Mouse (Mus musculus) left cerebral cortex, adult 18-20 months (tissue): Measurements from ENCODE around the gene Klrc3. TPM values are rescaled to one million over a fixed set of nuclear protein-coding genes. Genes with fewer than 3 reads are reported as not detected.
"Not testable (repeated sequence)": the region's sequence is repeated elsewhere in the genome, so short reads cannot be mapped to it uniquely, and the experiment has no call there.

Source experiments
- DNase-seq, 2 experiments: peaks; one replicate each; pipeline ENCODE4 v3.0.0; 2021 to 2022; ENCODE audit warnings: low spot score in 2 of 2, mixed read lengths in 1 of 2
- long read RNA-seq, 2 experiments: library from polyadenylated mRNA; stranded (forward); transcript quantifications; one replicate each; pipeline ENCODE4 v2.0.0; 2021
- microRNA-seq, 2 experiments: library from miRNA; unstranded; fragments of <30 nt; microRNA quantifications; one replicate each; pipeline ENCODE4 v1.2.0; 2021
- total RNA-seq, 2 experiments: library from RNA; stranded (reverse); gene quantifications; 2 replicates each; pipeline ENCODE4 v1.2.3; 2021

The Klrc3 gene
- total RNA-seq, result not detected
- long read RNA-seq, experiment 1, result 0 reads
- long read RNA-seq, experiment 2, result 0 reads

DNA sequence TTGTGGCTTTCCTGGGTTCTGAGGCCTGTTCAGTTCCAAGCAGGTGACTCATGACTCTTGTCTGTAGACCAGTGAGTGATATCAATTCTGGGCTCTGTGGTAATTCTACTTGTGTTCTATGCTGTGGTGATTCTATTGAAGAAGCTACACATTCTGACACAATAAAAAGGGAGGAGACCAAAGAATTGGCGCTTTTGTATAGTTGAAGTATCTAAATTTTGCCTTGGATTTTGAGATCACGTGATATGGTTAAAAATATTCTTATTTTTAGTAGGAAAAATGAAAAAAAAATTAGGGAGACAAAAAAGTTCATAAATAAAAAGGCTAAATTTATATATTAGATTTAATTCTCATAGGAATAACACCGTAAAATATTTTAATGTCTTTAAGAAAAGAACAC, at the start of gene Klrc3:
Gene Klrc3, minus strand, starts transcription at position 101 of the 400 bp plus-strand sequence.
- DNase-seq, result not testable (repeated sequence)

GRCm38 (mm10) chr6:129691436-129691835, 48.3 kb upstream of the Klrc3 start:
- not testable (repeated sequence) for DNase-seq

- DNase-seq, result no peak
Measured at GRCm38 (mm10) chr6:129680379-129680778, 37.2 kb upstream of the Klrc3 start.

DNA sequence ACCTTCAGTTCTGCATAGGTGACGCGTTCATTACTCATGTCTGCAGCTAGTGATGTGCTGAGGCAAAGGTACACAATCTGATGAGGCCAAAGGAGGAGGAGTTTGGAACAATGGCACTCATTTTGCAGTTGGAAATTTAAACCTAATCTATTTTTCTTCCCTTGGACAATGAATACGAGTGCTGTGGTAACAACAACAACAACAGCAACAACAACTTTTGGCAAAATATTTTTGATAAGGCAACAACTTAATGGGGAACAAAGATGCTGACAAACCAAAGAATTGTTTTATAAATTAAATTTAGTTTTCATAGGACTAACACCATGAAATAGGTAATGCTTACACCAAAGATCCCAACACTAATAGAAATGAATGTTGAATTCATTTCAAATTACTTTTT, 35.7 kb upstream of the Klrc3 start, which contains the start of gene Klrc1:
Gene Klrc1, minus strand, starts transcription at position 101 of the 400 bp plus-strand sequence.
- no peak for DNase-seq

DNA sequence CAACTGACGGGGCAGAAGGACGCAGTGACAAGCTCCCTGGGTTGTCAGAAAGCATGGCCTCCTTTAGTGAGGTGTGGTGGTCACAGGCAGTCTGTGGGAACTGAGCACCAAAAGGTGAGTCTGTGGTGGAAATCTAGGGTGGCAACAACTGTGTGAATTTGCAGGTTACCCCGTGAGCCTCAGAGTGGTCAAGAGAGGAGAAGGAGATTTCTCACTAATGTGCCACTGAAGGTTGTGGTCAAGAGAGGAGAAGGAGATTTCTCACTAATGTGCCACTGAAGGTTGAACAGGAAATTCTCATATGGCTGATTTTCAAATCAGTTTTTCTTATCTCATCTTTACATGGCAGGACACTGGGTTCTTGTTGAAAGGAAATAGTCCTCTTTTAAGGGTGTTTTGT, 18.2 kb upstream of the Klrc3 start:
- DNase-seq, result not testable (repeated sequence)

DNA sequence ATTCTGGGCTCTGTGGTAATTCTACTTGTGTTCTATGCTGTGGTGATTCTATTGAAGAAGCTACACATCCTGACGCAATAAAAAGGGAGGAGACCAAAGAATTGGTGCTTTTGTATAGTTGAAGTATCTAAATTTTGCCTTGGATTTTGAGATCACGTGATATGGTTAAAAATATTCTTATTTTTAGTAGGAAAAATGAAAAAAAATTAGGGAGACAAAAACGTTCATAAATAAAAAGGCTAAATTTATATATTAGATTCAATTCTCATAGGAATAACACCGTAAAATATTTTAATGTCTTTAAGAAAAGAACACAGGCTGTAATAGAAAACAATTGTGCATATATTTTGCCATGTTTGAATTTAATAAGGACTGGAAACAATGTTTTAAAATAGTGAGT, 17.5 kb upstream of the Klrc3 start, which contains the start of gene Klrc2:
Gene Klrc2, minus strand, starts transcription at position 101 of the 400 bp plus-strand sequence.
- DNase-seq, result not testable (repeated sequence)

DNA sequence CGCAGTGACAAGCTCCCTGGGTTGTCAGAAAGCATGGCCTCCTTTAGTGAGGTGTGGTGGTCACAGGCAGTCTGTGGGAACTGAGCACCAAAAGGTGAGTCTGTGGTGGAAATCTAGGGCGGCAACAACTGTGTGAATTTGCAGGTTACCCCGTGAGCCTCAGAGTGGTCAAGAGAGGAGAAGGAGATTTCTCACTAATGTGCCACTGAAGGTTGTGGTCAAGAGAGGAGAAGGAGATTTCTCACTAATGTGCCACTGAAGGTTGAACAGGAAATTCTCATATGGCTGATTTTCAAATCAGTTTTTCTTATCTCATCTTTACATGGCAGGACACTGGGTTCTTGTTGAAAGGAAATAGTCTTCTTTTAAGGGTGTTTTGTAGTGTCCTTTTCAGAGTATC, 917 bp upstream of the Klrc3 start:
- not testable (repeated sequence) for DNase-seq

DNA sequence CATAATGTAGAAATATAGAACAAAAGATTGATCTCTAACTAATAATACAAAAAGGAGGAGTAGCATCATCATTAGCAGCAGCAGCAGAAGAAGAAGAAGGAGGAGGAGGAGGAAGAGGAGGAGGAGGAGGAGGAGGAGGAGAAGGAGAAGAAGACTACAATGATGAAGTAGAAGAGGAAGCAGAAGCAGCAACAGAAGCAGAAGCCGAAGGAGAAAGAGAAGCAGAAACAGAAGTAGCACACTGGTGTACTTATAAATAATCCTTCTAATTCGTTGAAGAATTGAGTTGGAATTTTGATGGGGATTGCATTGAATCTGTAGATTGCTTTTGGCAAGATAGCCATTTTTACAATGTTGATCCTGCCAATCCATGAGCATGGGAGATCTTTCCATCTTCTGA, 12.1 kb downstream of the Klrc3 start:
- not testable (repeated sequence) for DNase-seq

DNA sequence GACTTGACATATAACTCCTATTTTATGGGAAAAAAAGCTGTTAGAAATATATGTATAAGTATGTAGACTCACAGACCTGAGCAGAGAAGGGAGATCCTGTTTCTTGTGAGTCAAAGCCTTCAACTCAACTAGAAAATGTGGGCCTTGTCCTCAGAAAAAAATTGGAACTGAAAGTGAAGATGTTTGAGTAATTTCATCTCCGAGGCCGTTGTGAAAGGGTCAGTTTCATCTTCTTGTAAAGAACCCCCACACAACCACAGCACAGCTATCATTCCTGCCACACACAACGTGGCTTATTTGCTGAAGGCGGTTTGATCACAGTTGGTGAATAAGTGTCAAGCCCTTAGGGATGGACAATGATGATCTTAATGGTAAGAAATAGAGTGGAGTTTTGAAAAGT, 19.4 kb downstream of the Klrc3 start, which contains the start of gene Klrk1:
Gene Klrk1, minus strand, starts transcription at position 130 of the 400 bp plus-strand sequence.
- no peak for DNase-seq

GRCm38 (mm10) chr6:129608372-129608771, 34.8 kb downstream of the Klrc3 start:
- no peak for DNase-seq

- DNase-seq, result no peak
Measured at GRCm38 (mm10) chr6:129591508-129591907, 51.6 kb downstream of the Klrc3 start, which contains the start of gene Klrd1. Klrd1 (plus strand) TSS chr6:129591782.

Small RNAs within 50 kb of the gene (microRNA-seq; reads per million reads assigned to microRNA genes)
- 0 reads per million in 2 experiments for gene Mir680-1

Other genes with a start within 250 kb of the Klrc3 start
- gene Clec1b, start 246.0 kb downstream of the Klrc3 start, total RNA-seq, result under 1 TPM in 1 of 2 experiments, not detected in 1; 0.72 TPM
- not detected for gene Clec9a, start 234.5 kb downstream of the Klrc3 start, total RNA-seq
- 1 to 10 TPM; 1.0 to 1.2 TPM for gene Clec1a, start 191.3 kb downstream of the Klrc3 start, total RNA-seq
- not detected for gene Olr1, start 136.2 kb downstream of the Klrc3 start, total RNA-seq
- gene Tmem52b, start 130.8 kb downstream of the Klrc3 start, total RNA-seq, result not detected
- gene Gabarapl1, start 110.2 kb downstream of the Klrc3 start, total RNA-seq, result 100 to 1,000 TPM; 814 to 828 TPM
- gene Klre1, start 65.4 kb downstream of the Klrc3 start, total RNA-seq, result not detected
- not detected for gene Klrd1, start 51.6 kb downstream of the Klrc3 start, total RNA-seq
- gene Klrk1, start 19.5 kb downstream of the Klrc3 start, total RNA-seq, result not detected
- gene Klrc2, start 17.4 kb upstream of the Klrc3 start, total RNA-seq, result not detected
- gene Klrc1, start 35.6 kb upstream of the Klrc3 start, total RNA-seq, result not detected
- not detected for gene Klri1, start 73.8 kb upstream of the Klrc3 start, total RNA-seq
- not detected for gene Klri2, start 97.1 kb upstream of the Klrc3 start, total RNA-seq
- not detected for gene Gm156, start 140.9 kb upstream of the Klrc3 start, total RNA-seq
- not detected for gene Gm17631, start 219.3 kb upstream of the Klrc3 start, total RNA-seq
- gene Klra17, start 233.3 kb upstream of the Klrc3 start, total RNA-seq, result not detected